Mouse (Mus musculus) midbrain, embryonic 10.5 days (tissue): ENCODE measurements around the gene Acot6. TPM values are rescaled to one million over a fixed set of nuclear protein-coding genes. Genes with fewer than 3 reads are reported as not detected.
"Not testable (repeated sequence)": the region's sequence is repeated elsewhere in the genome, so short reads cannot be mapped to it uniquely, and the experiment has no call there.

ENCODE experiments used
- DNase-seq: peaks from one replicate; pipeline ENCODE4 v3.0.0-alpha.2; 2017; ENCODE audit warnings: low spot score
- H3K27ac ChIP-seq: fragments of 300-500 bp; sonication (generic); replicated peaks from 2 replicates; pipeline ENCODE4 v1.5.1; 2016; ENCODE audit warnings: mild to moderate bottlenecking
- H3K27me3 ChIP-seq: fragments of 300-500 bp; sonication (generic); 2 replicates; pipeline ENCODE4 v1.6.1; 2016; ENCODE audit warnings: low read depth, mild to moderate bottlenecking; ENCODE audit not compliant: poor library complexity, severe bottlenecking
- H3K36me3 ChIP-seq: fragments of 300-500 bp; sonication (generic); 2 replicates; pipeline ENCODE4 v1.6.1; 2016; ENCODE audit warnings: mild to moderate bottlenecking, moderate library complexity
- H3K4me1 ChIP-seq: fragments of 300-500 bp; sonication (generic); 2 replicates; pipeline ENCODE4 v1.6.1; 2016
- H3K4me3 ChIP-seq: fragments of 300-500 bp; sonication (generic); 2 replicates; pipeline ENCODE4 v1.5.1; 2016; ENCODE audit warnings: mild to moderate bottlenecking, moderate library complexity
- H3K9me3 ChIP-seq: fragments of 300-500 bp; sonication (generic); replicated peaks from 2 replicates; pipeline ENCODE4 v1.6.1; 2016; ENCODE audit warnings: mild to moderate bottlenecking
- WGBS: fragments of 180-500 bp; shearing (Covaris S2); methylation state at CpG from one replicate; pipeline ENCODE4 v1.1.7; 2016; 5-methylcytosine and 5-hydroxymethylcytosine counted together
- polyA plus RNA-seq: library from polyadenylated mRNA; unstranded; fragments of >200 nt; fragmentation: Nextera tagmentation; extraction: Ambion mirVana; gene quantifications from 2 replicates; pipeline ENCODE4 v1.2.1, GENCODE M21; 2016

The Acot6 gene
- polyA plus RNA-seq, 1 experiment from 2014 or later: 0.74 TPM

DNA sequence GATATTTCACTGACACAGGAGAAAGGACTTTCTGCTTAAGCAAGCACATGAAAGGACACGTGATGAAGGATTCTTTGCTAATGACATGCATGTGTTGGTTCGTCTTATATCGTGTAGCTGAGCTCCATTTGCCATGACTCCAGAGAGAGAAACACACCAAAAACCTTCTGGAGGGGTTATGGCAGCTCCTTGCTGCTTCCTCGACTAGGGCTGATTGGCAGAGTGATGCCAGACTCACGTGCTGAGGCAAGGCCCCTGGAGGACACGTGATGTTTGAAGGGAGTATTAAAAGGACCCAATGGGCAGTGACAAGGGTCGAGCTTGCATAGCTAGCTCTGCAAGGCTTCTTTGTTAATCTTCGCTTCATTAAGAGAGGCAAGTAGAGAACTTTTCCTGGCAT is 32.2 kb upstream of the Acot6 start:
- Histone ChIP-seq H3K9me3 (no peaks in the 10 kb centered on the region), H3K36me3 (no peaks in the 10 kb centered on the region), H3K27ac (no peak overlapping the region), H3K4me1 (peaks cover 4% of the 10 kb centered on the region), H3K27me3 (peaks cover 50% of the 10 kb centered on the region), H3K4me3 (no peak overlapping the region)
- no peak for DNase-seq
- WGBS: 66% methylated on average over 8 of the region's 8 CpGs

DNA sequence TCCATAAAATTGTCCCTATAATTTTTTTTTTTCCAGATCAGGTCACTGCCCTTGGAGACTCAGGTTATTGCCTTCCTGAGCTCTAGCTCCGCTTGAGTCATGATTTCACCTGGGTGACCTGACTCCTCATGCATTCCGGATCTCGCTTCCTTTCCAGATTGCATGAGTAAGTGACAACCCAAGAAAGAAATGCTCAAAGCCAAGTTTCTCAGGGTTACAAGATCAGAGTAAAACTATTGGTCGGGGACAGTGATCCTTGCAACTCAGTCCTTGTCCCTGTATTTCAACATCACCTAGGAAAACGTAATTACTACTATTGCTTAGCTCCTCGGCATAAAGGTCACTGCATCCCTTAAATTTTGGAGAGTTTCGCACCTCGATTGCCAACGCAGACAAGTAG is 31.5 kb upstream of the Acot6 start, which contains the start of gene Acot5:
Gene Acot5 (plus strand): TSS at position 340 of the 400 bp plus-strand sequence.
- no peak within 1 kb of the TSS for H3K27ac ChIP-seq
- no peak for DNase-seq
- peaks cover 4% of the 10 kb centered on the region for H3K4me1 ChIP-seq
- WGBS: 56% methylated on average over 9 of the region's 9 CpGs
- peaks cover 50% of the 10 kb centered on the region for H3K27me3 ChIP-seq
- no peaks in the 10 kb centered on the region for H3K36me3 ChIP-seq
- H3K4me3 ChIP-seq: peak within 1 kb of the TSS; percentile 50
- H3K9me3 ChIP-seq: no peaks in the 10 kb centered on the region

DNA sequence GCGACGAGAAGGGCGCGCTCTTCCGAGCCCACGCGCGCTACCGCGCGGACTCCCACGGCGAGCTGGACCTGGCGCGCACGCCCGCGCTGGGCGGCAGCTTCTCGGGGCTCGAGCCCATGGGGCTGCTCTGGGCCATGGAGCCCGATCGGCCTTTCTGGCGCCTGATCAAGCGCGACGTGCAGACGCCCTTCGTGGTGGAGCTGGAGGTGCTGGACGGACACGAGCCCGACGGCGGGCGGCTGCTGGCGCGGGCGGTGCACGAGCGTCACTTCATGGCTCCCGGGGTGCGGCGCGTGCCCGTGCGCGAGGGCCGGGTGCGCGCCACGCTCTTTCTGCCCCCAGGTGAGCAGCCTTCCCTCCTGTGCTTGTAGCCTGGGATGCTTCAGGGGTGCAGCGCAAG is 30.9 kb upstream of the Acot6 start:
- H3K27ac ChIP-seq, H3K9me3 ChIP-seq, H3K4me1 ChIP-seq, DNase-seq, H3K36me3 ChIP-seq: not testable (repeated sequence)
- H3K27me3 ChIP-seq: peaks cover 50% of the 10 kb centered on the region
- peak overlapping the region; percentile 50 for H3K4me3 ChIP-seq
- 1% methylated on average over 48 of the region's 52 CpGs for WGBS

DNA sequence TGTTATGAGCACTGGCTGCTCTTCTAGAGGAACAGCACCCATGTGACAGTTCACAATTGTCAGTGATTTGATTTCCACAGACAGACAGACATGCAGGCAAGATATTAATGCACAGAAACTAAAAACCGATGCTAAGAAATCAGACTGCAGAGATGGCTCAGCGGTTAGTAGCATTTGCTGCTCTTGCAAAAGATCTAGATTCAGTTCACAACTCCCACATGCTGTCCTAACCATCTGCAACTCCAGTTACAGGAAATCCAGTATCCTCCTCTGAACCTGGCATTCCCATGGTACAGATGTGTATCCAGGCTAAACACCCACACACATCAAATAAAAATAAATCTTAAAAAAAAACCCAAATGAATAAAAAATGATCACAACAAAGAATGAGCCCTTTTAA is 28.8 kb upstream of the Acot6 start:
- Histone ChIP-seq H3K9me3 (no peaks in the 10 kb centered on the region), H3K36me3 (no peaks in the 10 kb centered on the region), H3K4me3 (no peak overlapping the region), H3K27me3 (peaks cover 47% of the 10 kb centered on the region), H3K4me1 (peaks cover 4% of the 10 kb centered on the region), H3K27ac (no peak overlapping the region)
- no peak for DNase-seq
- WGBS: 96% methylated on average over 2 of the region's 2 CpGs

DNA sequence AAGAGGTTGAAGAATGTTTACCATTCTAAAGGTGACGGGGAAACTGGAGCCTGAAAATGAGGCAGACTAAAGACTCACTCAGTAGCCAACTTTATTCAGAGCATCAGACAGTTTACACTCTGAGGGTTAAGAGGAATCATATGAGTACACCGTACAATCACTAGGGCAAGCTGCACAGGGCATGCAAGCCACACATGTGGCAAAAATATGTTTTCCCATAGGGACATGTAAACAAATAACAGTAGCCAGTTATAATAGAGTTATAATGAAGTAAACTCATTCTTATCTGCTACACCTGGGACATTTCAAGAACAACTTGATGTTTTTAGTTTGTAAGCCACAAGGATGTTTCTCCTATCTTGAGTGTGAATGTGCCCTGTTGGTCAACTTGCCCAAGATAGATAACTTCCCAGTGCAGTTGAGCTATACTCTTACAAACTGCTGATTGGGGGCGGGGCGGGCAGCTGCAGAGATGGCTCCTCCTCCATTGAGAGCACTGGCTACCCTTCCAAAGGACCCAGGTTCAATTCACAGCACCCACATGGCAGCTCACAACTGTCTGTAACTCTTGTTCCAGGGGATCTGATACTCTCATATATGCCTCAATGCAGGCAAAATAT is 23.0 kb upstream of the Acot6 start:
- WGBS: 93% methylated on average over 4 of the region's 4 CpGs
- DNase-seq: no peak

DNA sequence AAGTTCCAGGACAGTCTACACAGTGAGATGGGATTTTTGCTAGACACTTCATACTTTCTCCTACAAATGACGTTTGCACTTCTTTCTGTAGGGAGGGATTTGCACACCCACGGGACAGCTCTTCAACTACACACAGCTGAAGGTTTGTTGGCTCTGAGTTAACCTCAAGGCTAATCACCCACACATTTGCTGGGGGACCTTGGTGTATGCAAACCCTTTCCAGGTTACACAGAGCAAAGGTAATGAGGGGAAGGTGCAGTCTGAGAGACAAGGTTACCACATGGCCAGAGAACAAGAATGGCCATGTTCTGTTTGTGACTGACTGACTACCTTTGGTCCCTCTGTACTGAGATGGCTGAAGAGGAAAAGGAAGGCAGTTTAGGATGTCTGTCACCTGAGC is 16.6 kb upstream of the Acot6 start:
- Histone ChIP-seq H3K27ac (no peak overlapping the region), H3K4me1 (no peaks in the 10 kb centered on the region), H3K36me3 (no peaks in the 10 kb centered on the region), H3K27me3 (no peaks in the 10 kb centered on the region), H3K4me3 (no peak overlapping the region), H3K9me3 (peaks cover 12% of the 10 kb centered on the region)
- WGBS: 91% methylated on average over 2 of the region's 2 CpGs
- no peak for DNase-seq

More for the DNA sequence above, 23.0 kb upstream of the Acot6 start:
- no peak overlapping the region for H3K27ac ChIP-seq
- no peaks in the 10 kb centered on the region for H3K9me3 ChIP-seq
- H3K4me1 ChIP-seq: no peaks in the 10 kb centered on the region
- no peaks in the 10 kb centered on the region for H3K36me3 ChIP-seq
- H3K4me3 ChIP-seq: no peak overlapping the region
- H3K27me3 ChIP-seq: no peaks in the 10 kb centered on the region

DNA sequence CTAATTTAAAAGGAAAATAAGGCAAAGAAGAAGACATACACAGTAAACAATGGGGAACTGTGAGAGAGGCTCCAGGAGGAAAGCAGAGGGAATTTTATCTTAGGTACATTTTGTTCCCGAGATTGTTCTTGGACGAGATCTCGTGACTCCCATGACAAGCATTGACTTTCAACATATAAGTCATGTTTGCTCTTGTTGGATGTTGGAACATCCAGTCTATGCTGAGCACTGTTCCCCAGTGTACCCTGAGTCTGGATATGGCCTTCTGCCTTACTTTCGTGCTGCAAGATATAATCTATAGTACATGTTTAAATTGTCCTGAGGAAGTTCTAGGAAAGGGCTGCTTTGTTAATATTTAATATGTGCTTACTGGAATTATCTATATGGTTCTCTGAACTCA is 15.9 kb upstream of the Acot6 start:
- no peak overlapping the region for H3K4me3 ChIP-seq
- H3K27ac ChIP-seq: no peak overlapping the region
- H3K9me3 ChIP-seq: peaks cover 19% of the 10 kb centered on the region
- WGBS: 91% methylated on average over 4 of the region's 4 CpGs
- H3K27me3 ChIP-seq: no peaks in the 10 kb centered on the region
- no peak for DNase-seq
- H3K4me1 ChIP-seq: no peaks in the 10 kb centered on the region
- no peaks in the 10 kb centered on the region for H3K36me3 ChIP-seq

DNA sequence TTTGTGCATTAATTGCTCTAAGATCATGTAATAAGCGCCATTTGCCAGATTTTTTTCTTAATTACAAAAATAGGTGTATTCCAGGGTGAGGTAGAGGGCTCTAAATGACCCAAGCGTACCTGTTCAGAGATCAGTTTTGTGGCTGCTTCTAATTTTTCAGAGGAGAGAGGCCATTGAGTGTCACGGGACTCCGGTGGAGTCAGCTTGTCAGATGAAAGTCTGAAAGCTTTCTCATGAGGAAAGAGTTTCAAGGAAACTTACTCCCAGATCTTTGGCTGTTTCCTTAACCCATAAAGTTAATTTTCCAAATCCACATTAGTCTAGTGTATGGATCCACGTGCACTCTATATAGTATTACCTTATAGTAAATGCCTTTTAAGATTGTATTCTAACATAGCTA is 5.8 kb upstream of the Acot6 start:
- not testable (repeated sequence) for DNase-seq

DNA sequence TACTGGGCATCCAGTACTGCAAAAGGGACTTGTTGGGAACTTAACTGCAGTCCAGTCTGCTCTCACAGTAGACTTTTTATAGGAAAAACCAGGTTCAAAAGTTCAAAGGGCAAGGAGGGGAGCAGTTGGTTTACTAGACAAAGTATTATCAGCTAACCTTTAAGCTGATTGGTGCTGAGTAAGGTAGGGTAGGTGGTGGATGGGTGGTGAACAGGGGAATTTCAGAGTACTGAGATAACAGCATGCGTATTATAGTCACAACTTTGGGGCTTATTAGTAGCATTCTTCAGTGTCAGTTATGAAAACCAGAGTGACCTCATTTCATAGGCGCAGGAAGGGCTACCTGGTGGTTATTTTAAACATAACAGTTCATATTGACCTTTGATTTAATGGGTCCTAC is 849 bp upstream of the Acot6 start:
- no peak overlapping the region for H3K4me3 ChIP-seq
- H3K36me3 ChIP-seq: no peaks in the 10 kb centered on the region
- 95% methylated on average over 2 of the region's 2 CpGs for WGBS
- no peak overlapping the region for H3K27ac ChIP-seq
- DNase-seq: no peak
- peaks cover 9% of the 10 kb centered on the region for H3K4me1 ChIP-seq
- peaks cover 6% of the 10 kb centered on the region for H3K9me3 ChIP-seq
- peaks cover 24% of the 10 kb centered on the region for H3K27me3 ChIP-seq

More for the DNA sequence above, 5.8 kb upstream of the Acot6 start:
- H3K9me3 ChIP-seq: peaks cover 44% of the 10 kb centered on the region
- not testable (repeated sequence) for H3K4me3 ChIP-seq, H3K36me3 ChIP-seq, H3K27ac ChIP-seq, H3K27me3 ChIP-seq, H3K4me1 ChIP-seq
- 91% methylated on average over 5 of the region's 5 CpGs for WGBS

DNA sequence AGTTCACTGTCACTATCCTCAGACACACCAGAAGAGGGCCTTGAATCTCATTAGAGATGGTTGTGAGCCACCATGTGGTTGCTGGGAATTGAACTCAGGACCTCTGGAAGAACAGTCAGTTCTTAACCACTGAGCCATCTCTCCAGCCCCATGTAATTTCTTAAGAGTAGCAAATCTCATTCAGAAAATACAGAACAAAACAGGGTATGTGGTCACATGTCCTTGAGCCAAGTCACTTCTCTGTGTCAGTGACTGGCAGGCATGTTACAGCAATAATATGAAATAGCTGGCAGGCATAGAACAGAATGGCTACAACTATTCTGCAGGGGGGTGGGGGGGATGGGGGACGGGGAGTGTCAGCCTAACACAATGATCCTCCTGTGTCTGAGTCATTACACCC is 383 bp upstream of the Acot6 start:
- 81% methylated on average over 1 of the region's 1 CpGs for WGBS

DNA sequence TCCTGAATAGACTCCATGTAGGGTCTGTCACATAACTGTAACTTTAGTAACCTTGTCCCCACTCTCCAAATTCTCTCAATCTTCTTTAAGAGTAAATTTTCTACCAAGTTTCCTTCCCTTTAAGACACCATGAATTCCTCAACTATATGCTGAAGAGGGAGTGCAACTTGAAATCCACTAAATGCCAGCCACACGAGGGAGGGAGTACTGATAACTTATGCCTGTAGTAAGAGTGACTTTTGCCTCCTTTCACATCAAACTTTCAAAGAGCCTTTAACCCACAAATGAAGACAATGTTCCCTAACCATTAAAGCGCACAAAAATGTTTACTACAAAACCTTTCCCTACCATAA is 1.0 kb downstream of the Acot6 start:
- Histone ChIP-seq H3K36me3 (no peaks in the 10 kb centered on the region), H3K27me3 (peaks cover 24% of the 10 kb centered on the region), H3K27ac (no peak overlapping the region; the same call in 1 of the 2 replicates), H3K4me1 (peaks cover 9% of the 10 kb centered on the region), H3K9me3 (no peaks in the 10 kb centered on the region), H3K4me3 (peak overlapping the region; percentile 63)
- WGBS: 65% methylated on average over 2 of the region's 2 CpGs
- DNase-seq: no peak

More for the DNA sequence above, 383 bp upstream of the Acot6 start:
- no peak for DNase-seq
- Histone ChIP-seq H3K27me3 (peaks cover 24% of the 10 kb centered on the region), H3K36me3 (no peaks in the 10 kb centered on the region), H3K4me3 (no peak overlapping the region), H3K4me1 (peaks cover 9% of the 10 kb centered on the region), H3K9me3 (peaks cover 6% of the 10 kb centered on the region), H3K27ac (no peak overlapping the region)

DNA sequence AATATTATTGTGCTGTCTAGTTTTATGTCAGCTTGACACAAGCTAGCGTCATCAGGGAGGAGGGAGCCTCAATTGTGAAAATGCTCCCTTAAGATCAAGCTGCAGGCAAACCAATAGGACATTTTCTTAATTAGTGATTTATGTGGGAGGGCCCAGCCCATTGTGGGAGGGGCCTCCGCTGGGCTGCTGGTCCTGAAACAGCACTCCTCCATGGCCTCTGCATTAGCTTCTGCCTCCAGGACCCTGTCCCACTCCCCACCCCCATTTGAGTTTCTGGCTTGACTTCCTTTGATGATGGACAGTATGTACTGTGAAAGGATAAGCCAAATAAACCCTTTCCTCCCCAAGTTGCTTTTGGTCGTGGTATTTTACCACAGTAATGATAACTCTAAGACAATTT is 6.6 kb downstream of the Acot6 start:
- no peak for DNase-seq
- 79% methylated on average over 3 of the region's 3 CpGs for WGBS
- Histone ChIP-seq H3K4me3 (no peak overlapping the region), H3K36me3 (no peaks in the 10 kb centered on the region), H3K9me3 (no peaks in the 10 kb centered on the region), H3K4me1 (no peaks in the 10 kb centered on the region), H3K27me3 (peaks cover 5% of the 10 kb centered on the region), H3K27ac (no peak overlapping the region)

DNA sequence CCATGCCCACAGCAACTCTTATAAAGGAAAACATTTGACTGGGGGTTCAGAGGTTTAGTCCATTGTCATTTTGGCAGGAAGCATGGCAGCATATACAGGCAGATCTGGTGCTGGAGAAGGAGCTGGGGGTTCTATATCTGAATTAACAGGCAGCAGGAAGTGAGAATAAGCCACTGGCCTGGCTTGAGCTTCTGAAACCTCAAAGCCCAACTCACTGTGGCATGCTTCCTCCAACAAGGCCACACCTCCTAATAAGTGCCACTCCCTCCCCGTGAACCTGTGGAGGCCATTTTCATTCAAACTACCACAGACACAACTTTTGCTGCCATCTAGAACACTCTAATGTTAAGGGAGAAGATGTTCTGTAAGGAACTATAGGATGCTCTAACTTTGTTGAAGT is 7.2 kb downstream of the Acot6 start:
- no peak for DNase-seq
- no peaks in the 10 kb centered on the region for H3K9me3 ChIP-seq
- H3K36me3 ChIP-seq: no peaks in the 10 kb centered on the region
- no peaks in the 10 kb centered on the region for H3K4me1 ChIP-seq
- WGBS: 83% methylated on average over 1 of the region's 1 CpGs
- no peak overlapping the region for H3K27ac ChIP-seq
- H3K27me3 ChIP-seq: no peaks in the 10 kb centered on the region
- no peak overlapping the region for H3K4me3 ChIP-seq

DNA sequence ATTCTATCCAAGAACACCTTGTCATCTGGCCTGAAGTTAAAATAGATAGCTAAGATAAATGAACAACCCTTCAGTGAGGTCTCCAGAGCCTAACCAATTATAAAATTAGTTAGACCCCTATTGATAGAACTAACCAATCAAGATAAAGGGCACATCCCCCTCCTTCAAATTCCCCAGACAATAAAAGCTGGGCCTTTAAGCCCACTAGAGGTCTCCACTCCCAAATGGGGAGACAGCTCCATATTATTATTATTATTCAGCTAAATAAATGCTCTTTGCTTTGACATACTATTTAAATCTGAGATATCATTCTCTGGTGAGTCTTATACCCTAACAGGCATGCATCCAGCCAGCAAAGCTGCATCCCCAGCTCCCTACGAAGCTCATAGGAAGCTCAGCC is 9.5 kb downstream of the Acot6 start:
- peaks cover 6% of the 10 kb centered on the region for H3K4me1 ChIP-seq
- no peak for DNase-seq
- H3K27me3 ChIP-seq: no peaks in the 10 kb centered on the region
- no peaks in the 10 kb centered on the region for H3K36me3 ChIP-seq
- 72% methylated on average over 1 of the region's 1 CpGs for WGBS
- H3K9me3 ChIP-seq: no peaks in the 10 kb centered on the region
- H3K4me3 ChIP-seq: no peak overlapping the region
- no peak overlapping the region for H3K27ac ChIP-seq
